Mouse (Mus musculus): ENCODE results near the gene Tmbim1.

The Tmbim1 gene

GRCm38 (mm10) chr1:74277883-74278537 lies 27.4 kb downstream of the Tmbim1 start:
- DNase-seq (ENCODE audit: low spot score): peak; percentile 72

GRCm38 (mm10) chr1:74277041-74277440 lies 28.4 kb downstream of the Tmbim1 start:
- DNase-seq (ENCODE audit: low spot score): no peak

GRCm38 (mm10) chr1:74275015-74275414 lies 30.4 kb downstream of the Tmbim1 start:
- DNase-seq (ENCODE audit: low spot score): no peak

- DNase-seq (ENCODE audit: low spot score): no peak
Observed at GRCm38 (mm10) chr1:74271659-74272058, 33.8 kb downstream of the Tmbim1 start.

DNA sequence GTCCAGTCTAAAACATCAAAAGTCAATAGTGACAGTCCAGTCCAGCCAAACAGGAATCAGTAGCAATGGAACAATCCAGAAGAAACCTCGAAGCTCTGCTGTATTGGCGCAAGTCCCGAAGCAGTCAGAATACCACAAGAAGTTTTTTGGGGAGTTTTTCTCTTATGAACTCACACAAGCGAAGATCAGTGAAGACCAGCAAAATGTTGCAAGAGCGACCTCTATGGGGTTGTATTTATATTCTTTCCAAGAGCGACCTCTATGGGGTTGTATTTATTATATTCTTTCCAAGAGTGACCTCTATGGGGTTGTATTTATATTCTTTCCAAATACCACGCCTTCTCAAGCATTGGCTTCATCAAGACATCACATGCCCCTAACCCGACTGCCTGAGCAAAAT lies 36.7 kb downstream of the Tmbim1 start:
- DNase-seq (ENCODE audit: low spot score): no peak

GRCm38 (mm10) chr1:74262510-74262909 lies 42.9 kb downstream of the Tmbim1 start:
- DNase-seq (ENCODE audit: low spot score): no peak

DNA sequence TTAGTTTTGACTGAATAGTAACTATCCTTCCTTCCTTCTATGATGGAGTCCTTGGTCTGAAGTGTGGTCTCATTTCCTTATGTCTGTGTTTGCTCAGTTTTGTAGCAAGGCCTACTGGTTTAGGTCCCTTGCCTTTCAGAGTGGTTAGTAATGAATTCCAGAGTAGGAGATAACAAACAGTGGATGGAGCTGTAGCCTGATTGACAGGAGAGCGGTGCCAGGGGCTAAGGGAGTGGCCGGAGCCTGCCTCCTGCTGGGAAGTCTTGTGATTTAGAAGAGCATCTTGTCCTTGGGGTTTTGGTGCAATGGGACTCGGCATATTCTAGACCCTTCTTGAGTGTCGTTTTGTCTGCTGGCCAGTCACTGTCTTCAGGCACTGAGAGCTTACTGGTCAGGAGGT lies 48.6 kb downstream of the Tmbim1 start:
- DNase-seq (ENCODE audit: low spot score): no peak

DNA sequence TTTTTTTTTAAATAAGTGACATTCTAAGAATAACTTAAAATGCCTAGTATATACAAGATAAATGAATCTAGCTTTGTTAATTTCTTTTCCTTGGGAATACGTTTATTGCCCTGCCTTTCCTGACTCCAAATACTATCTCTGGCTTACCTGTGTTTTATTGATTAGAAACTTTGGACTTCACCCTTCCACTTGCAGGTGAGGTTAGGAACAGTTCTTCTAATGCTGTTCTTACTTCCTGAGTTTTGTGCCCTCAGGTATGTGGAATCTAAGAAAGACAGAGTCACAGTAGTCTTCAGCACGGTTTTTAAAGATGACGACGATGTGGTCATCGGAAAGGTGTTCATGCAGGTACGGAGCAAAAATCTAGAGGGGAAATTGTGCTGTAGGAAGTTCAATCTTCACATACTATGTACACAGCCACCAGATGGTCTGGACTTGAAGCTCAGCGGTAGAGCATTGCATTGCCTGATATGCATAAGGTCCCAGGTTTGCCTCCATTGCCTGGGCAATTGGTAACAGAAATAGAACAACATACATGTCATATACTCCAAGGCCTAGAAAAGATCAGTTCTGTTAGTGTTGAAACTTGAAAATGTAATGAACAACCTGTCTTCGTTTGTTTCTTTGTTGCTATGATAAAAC lies 49.6 kb downstream of the Tmbim1 start:
- DNase-seq (ENCODE audit: low spot score): no peak

DNA sequence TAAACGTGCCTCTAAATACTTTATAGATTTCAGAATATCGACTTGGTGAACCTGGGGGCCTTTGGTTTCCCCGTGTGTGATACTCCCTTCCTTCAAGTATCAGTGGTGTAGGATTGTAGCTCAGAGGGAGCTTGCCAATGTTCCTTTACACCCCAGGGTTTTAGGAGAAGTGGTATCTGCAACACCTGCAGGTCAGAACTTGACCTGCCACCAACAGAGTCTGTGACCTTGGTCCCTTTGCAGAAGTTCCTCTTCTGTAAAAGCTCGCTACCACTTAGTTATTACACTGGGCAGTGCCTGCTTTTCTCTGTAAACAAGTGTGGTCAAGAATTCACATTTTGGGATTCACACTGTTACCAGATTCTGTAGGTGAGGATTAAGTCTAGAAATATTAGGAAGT lies 55.3 kb downstream of the Tmbim1 start:
- no peak for DNase-seq (ENCODE audit: low spot score)

- no peak for DNase-seq (ENCODE audit: low spot score)
Observed at GRCm38 (mm10) chr1:74249331-74249980, 56.0 kb downstream of the Tmbim1 start.

DNA sequence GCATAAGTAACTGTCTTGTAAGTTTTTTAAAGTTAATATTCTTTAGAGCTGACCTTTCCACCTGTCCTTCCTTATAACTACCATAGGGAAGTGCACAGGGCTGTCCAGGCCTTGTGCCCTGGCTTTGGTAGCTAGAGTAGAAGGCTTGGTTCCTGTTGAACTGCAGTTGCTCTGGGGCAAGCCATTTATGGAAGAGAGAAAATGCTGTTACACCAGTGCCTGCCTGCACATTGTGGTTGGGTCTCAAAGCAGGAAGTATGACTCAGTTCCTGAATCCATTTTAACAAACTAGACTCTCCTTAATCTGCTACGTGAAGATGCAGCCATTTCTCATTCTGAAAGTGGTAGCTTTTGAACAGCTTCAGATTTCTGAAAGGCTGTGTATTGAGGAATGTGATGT lies 56.6 kb downstream of the Tmbim1 start:
- no peak for DNase-seq (ENCODE audit: low spot score)

DNA sequence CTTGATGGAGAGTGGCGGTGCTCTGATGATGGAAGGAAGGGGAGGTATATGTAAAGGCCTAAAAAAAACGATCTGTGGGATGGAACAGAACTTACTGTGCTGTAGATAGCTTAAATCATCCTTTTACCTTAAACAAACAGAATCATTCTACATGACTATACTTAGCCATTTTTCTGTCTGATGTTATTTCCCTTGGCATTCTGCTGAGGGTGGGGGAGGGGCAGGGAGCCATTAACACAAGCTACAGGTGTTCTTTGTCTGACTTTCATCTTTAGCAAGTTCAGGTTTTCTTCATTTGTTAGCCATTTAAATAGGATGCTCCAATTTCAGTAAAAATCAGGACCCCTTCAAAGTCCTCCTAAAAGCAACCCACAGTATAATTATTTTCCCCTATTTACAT lies 59.9 kb downstream of the Tmbim1 start:
- DNase-seq (ENCODE audit: low spot score): no peak

- DNase-seq (ENCODE audit: low spot score): no peak
Observed at GRCm38 (mm10) chr1:74240832-74241231, 64.6 kb downstream of the Tmbim1 start.

DNA sequence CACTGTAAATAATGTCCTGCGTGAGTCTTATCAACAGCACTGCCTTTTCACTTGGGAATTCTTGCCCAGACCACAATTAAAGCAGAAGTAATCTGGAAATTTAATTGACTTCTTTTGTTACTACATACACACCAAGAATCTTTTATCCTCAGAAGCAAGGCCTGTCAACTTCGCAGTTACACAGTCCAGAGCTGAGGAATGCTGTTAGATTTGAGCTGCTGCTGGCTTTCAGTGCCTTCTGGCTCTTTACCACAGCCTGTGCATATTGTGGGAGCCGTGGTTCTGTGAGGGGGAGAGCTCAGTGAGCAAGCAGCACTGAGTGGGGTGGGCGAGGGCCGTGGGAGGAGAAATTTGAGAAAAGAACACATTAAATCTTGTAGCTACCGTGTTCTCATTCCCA lies 65.1 kb downstream of the Tmbim1 start:
- DNase-seq (ENCODE audit: low spot score): no peak

DNA sequence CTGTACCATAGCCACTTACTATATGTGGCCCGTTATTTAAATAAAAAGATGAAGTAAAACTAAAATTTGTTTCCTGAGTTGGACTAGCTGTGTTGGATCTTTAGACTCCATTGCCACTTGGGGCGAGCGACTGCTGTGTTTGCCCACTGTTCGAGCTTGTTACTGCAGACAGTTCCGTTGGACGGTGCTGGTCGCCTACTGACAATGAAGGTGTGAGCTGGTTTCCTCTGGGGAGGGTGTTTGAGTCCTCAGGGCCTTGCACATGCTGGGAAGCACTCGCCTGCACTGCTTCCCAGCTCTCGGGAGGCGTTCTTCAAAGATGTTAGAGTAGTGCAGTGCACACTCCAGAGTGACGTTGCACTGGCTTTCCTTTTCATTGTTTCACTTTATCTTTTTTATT lies 65.8 kb downstream of the Tmbim1 start:
- DNase-seq (ENCODE audit: low spot score): no peak

- DNase-seq (ENCODE audit: low spot score): no peak
Observed at GRCm38 (mm10) chr1:74239162-74239561, 66.3 kb downstream of the Tmbim1 start.

Data from adipocyte (in vitro differentiated cells).